Mouse (Mus musculus) embryonic fibroblast, embryonic 13.5 days (primary cell): ENCODE measurements at regions not wholly inside any gene's neighbourhood (a gene's known extent, or its start where the extent isn't known, plus 50 kb on each side); places are given as distances from the start of the nearest gene placed in this dataset.

Experiments used
- CTCF ChIP-seq: IDR thresholded peaks from 2 replicates; pipeline ENCODE4 v1.5.1; 2011; ENCODE audit warnings: mild to moderate bottlenecking, control low read depth, low read length, moderate library complexity, borderline replicate concordance; ENCODE audit not compliant: insufficient read depth
- POLR2A ChIP-seq: IDR thresholded peaks from 2 replicates; pipeline ENCODE4 v1.6.1; 2011; ENCODE audit warnings: low read depth, mild to moderate bottlenecking, control low read depth, low read length, moderate library complexity

DNA sequence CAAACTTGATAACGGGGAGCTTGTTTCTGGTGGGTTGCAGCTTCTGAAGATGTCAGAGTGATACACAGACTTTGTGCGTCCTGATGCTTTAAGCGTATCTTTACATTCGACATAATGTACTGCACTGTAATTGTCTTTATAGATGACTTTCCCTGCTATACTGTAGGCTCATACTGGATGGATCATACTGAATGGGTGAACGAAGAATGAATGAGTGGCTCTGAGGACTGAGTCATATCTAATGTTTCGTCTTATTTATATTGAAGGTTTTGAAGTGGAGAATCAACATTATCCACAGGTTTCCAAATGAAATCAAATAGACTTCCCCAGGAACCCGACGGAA is 116.3 kb upstream of the Etaa1 start:
- TF ChIP-seq POLR2A (no peak), CTCF (no peak)
